ENCODE assay signal across 12 mouse cellular contexts in genomic region chr10:24384061-24384460, GRCm38 (mm10).
"Had no signal": no experiment of that assay in that cellular context is flagged by ENCODE, and none has a peak within 500 bp of the region (broad histone marks: within the 10 kb centered on the region; RNA-seq: fewer than 3 reads in every experiment).

No protein-coding gene starts in this region.

- H3K4me2 ChIP-seq: liver, embryonic 12.5 days; lung, embryonic 14.5 days; midbrain, embryonic 11.5 days had no signal

- H3K27me3 ChIP-seq: liver, embryonic 12.5 days; megakaryocyte, embryonic 14.5 days had no signal

- H3K9ac ChIP-seq: liver, embryonic 12.5 days; lung, embryonic 14.5 days had no signal

- H3K9me3 ChIP-seq: limb, embryonic 10.5 days; liver, embryonic 12.5 days; megakaryocyte, embryonic 14.5 days had no signal

- ATAC-seq: liver, embryonic 12.5 days; midbrain, embryonic 16.5 days had no signal

- H3K36me3 ChIP-seq: limb, embryonic 10.5 days; liver, embryonic 12.5 days had no signal

- H3K4me1 ChIP-seq: limb, embryonic 10.5 days; liver, embryonic 12.5 days; megakaryocyte, embryonic 14.5 days had no signal

- H3K27ac ChIP-seq: left cerebral cortex, adult 2 months; limb, embryonic 10.5 days; liver, embryonic 12.5 days; macrophage had no signal

- DNase-seq: kidney, postnatal 14 days; lung, embryonic 14.5 days; lung, postnatal 10 days; right cerebral cortex, postnatal 14 days; thymus, postnatal 36 days had no signal

- H3K4me3 ChIP-seq: left cerebral cortex, adult 2 months; limb, embryonic 10.5 days; liver, embryonic 12.5 days; megakaryocyte, embryonic 14.5 days had no signal
